Mouse (Mus musculus) right cerebral cortex, adult 2 months (tissue): ENCODE data around the gene Sardh.

Experiments used
- DNase-seq, 2 experiments: peaks; one replicate each; pipeline ENCODE4 v3.0.0; 2021 to 2022; ENCODE audit warnings: low spot score in 2 of 2

The Sardh gene

GRCm38 (mm10) chr2:27248211-27248610 is at the start of gene Sardh:
Gene Sardh, minus strand, starts transcription at chr2:27248337.
- DNase-seq, result no peak

- no peak for DNase-seq
Observed at GRCm38 (mm10) chr2:27296656-27297406, 48.7 kb upstream of the Sardh start.

GRCm38 (mm10) chr2:27294777-27295176 is 46.6 kb upstream of the Sardh start:
- DNase-seq, result no peak

GRCm38 (mm10) chr2:27289019-27289418 is 40.9 kb upstream of the Sardh start:
- peak; percentile 89 to 90 for DNase-seq

GRCm38 (mm10) chr2:27286971-27287710 is 39.0 kb upstream of the Sardh start:
- no peak for DNase-seq

GRCm38 (mm10) chr2:27284441-27284840 is 36.3 kb upstream of the Sardh start:
- no peak for DNase-seq

GRCm38 (mm10) chr2:27281771-27282170 is 33.6 kb upstream of the Sardh start:
- DNase-seq, result no peak

- peak; percentile 78 to 79 for DNase-seq
Observed at GRCm38 (mm10) chr2:27280920-27281611, 32.9 kb upstream of the Sardh start.

- DNase-seq, result no peak
Observed at GRCm38 (mm10) chr2:27278859-27279258, 30.7 kb upstream of the Sardh start.

- no peak for DNase-seq
Observed at GRCm38 (mm10) chr2:27268325-27268724, 20.2 kb upstream of the Sardh start.

GRCm38 (mm10) chr2:27265819-27266218 is 17.7 kb upstream of the Sardh start:
- DNase-seq, result no peak

GRCm38 (mm10) chr2:27262984-27263383 is 14.8 kb upstream of the Sardh start:
- DNase-seq, result no peak

GRCm38 (mm10) chr2:27251434-27251833 is 3.3 kb upstream of the Sardh start:
- DNase-seq, result no peak

GRCm38 (mm10) chr2:27247487-27247863 is 662 bp downstream of the Sardh start:
- DNase-seq, result no peak

GRCm38 (mm10) chr2:27246712-27247486 is 1.2 kb downstream of the Sardh start:
- DNase-seq, result peak; percentile 51 to 58

GRCm38 (mm10) chr2:27245947-27246346 is 2.2 kb downstream of the Sardh start:
- DNase-seq, result no peak

GRCm38 (mm10) chr2:27237342-27237741 is 10.8 kb downstream of the Sardh start:
- DNase-seq, result peak in 1 of 2 experiments; percentile 53

GRCm38 (mm10) chr2:27235729-27236128 is 12.4 kb downstream of the Sardh start:
- DNase-seq, result peak; percentile 77 to 82

GRCm38 (mm10) chr2:27232376-27232775 is 15.8 kb downstream of the Sardh start:
- DNase-seq, result peak; percentile 78 to 79

- no peak for DNase-seq
Observed at GRCm38 (mm10) chr2:27229481-27230105, 18.5 kb downstream of the Sardh start.

- DNase-seq, result no peak
Observed at GRCm38 (mm10) chr2:27228809-27229480, 19.2 kb downstream of the Sardh start.
